Mouse (Mus musculus): Measurements from ENCODE around the gene Rab3b. TPM values are rescaled to one million over a fixed set of nuclear protein-coding genes. Genes with fewer than 3 reads are reported as not detected.

The Rab3b gene
- polyA plus RNA-seq, 1 experiment from 2014 or later, result 27.7 TPM

DNA sequence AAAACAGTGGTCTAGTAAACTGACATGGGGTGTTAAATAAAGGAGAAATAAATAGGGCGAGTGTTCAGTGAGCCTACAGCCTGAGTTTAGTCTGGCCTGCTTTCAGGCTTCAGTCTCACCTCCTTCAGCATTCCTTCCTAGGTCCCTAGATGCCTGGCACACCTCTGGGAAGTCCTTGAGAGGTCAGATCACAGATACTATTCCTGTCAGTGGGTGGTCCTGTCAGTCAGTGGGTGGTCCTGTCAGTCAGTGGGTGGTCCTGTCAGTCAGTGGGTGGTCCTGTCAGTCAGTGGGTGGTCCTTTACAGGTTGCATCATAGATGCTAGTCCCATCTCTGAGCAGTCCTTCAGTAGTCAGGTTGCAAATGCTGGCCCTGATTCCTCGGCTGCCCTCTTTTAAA is 110.6 kb downstream of the Rab3b start:
- Histone ChIP-seq H3K9me3 (ENCODE audit: control insufficient read depth, low read length) (no peaks in the 10 kb centered on the region), H3K9ac (ENCODE audit: low read length) (no peak overlapping the region), H3K27ac (ENCODE audit: low read depth, low read length) (no peak overlapping the region), H3K4me1 (ENCODE audit: control insufficient read depth, insufficient read depth, low read length) (no peaks in the 10 kb centered on the region), H3K36me3 (ENCODE audit: control insufficient read depth, insufficient read depth, low read length) (no peaks in the 10 kb centered on the region), H3K4me3 (ENCODE audit: low read depth, low read length) (no peak overlapping the region), H3K27me3 (ENCODE audit: control insufficient read depth, insufficient read depth, low read length) (no peaks in the 10 kb centered on the region), H3K4me2 (ENCODE audit: low read depth) (no peak overlapping the region)
- WGBS, result 69% methylated on average over 2 of the region's 2 CpGs
- DNase-seq (ENCODE audit: low spot score), result no peak
- no peak for ATAC-seq (ENCODE audit: insufficient read depth, low FRiP score, low TSS enrichment)

- Histone ChIP-seq H3K9me3 (ENCODE audit: control insufficient read depth, low read length) (no peaks in the 10 kb centered on the region), H3K4me2 (ENCODE audit: low read depth) (no peak overlapping the region), H3K27me3 (ENCODE audit: control insufficient read depth, insufficient read depth, low read length) (no peaks in the 10 kb centered on the region), H3K9ac (ENCODE audit: low read length) (no peak overlapping the region), H3K4me3 (ENCODE audit: low read depth, low read length) (no peak overlapping the region), H3K27ac (ENCODE audit: low read depth, low read length) (no peak overlapping the region), H3K36me3 (ENCODE audit: control insufficient read depth, insufficient read depth, low read length) (no peaks in the 10 kb centered on the region), H3K4me1 (ENCODE audit: control insufficient read depth, insufficient read depth, low read length) (no peaks in the 10 kb centered on the region)
- DNase-seq (ENCODE audit: low spot score) (no peak), ATAC-seq (ENCODE audit: insufficient read depth, low FRiP score, low TSS enrichment) (no peak)
Observed at GRCm38 (mm10) chr4:108990032-108990431, 111.2 kb downstream of the Rab3b start.

DNA sequence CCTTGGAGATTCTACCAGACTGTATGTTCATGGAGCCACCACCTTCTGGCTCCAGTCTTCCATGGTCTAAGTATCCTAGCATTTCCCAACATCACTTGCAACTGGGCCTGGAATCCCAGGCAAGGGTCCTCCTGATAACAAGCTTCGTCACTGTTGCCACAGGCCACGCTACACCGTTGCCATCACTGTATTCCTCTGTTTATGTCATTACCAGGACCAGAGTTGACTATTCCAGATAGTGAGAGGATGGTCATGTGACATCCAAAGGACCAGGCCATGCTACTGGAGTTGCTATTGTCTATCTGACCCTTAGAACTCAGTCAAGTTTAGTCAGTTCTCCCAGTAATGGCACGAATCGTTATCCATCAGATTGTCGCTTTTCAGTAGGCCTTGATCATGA is 111.7 kb downstream of the Rab3b start:
- H3K9ac ChIP-seq (ENCODE audit: low read length), result no peak overlapping the region
- DNase-seq (ENCODE audit: low spot score), result no peak
- H3K27me3 ChIP-seq (ENCODE audit: control insufficient read depth, insufficient read depth, low read length), result no peaks in the 10 kb centered on the region
- no peak for ATAC-seq (ENCODE audit: insufficient read depth, low FRiP score, low TSS enrichment)
- no peaks in the 10 kb centered on the region for H3K36me3 ChIP-seq (ENCODE audit: control insufficient read depth, insufficient read depth, low read length)
- no peaks in the 10 kb centered on the region for H3K9me3 ChIP-seq (ENCODE audit: control insufficient read depth, low read length)
- no peak overlapping the region for H3K4me3 ChIP-seq (ENCODE audit: low read depth, low read length)
- WGBS, result 91% methylated on average over 6 of the region's 6 CpGs
- H3K4me1 ChIP-seq (ENCODE audit: control insufficient read depth, insufficient read depth, low read length), result no peaks in the 10 kb centered on the region
- H3K27ac ChIP-seq (ENCODE audit: low read depth, low read length), result no peak overlapping the region
- no peak overlapping the region for H3K4me2 ChIP-seq (ENCODE audit: low read depth)

- Histone ChIP-seq H3K4me1 (ENCODE audit: control insufficient read depth, insufficient read depth, low read length) (no peaks in the 10 kb centered on the region), H3K9ac (ENCODE audit: low read length) (no peak overlapping the region), H3K4me2 (ENCODE audit: low read depth) (no peak overlapping the region), H3K36me3 (ENCODE audit: control insufficient read depth, insufficient read depth, low read length) (no peaks in the 10 kb centered on the region), H3K27ac (ENCODE audit: low read depth, low read length) (no peak overlapping the region), H3K27me3 (ENCODE audit: control insufficient read depth, insufficient read depth, low read length) (no peaks in the 10 kb centered on the region), H3K9me3 (ENCODE audit: control insufficient read depth, low read length) (no peaks in the 10 kb centered on the region), H3K4me3 (ENCODE audit: low read depth, low read length) (no peak overlapping the region)
- ATAC-seq (ENCODE audit: insufficient read depth, low FRiP score, low TSS enrichment) (no peak), DNase-seq (ENCODE audit: low spot score) (no peak)
Observed at GRCm38 (mm10) chr4:108991811-108992210, 112.9 kb downstream of the Rab3b start.

Other genes with a start within 250 kb of the Rab3b start
- gene 3110021N24Rik, start 159.4 kb upstream of the Rab3b start, polyA plus RNA-seq (2014; fragmentation: Nextera tagmentation; extraction: Ambion mirVana), result 0.45 and 1.4 TPM in 2 replicates
- gene Zfyve9, start 98.3 kb upstream of the Rab3b start, polyA plus RNA-seq (2014; fragmentation: Nextera tagmentation; extraction: Ambion mirVana), result 3.6 and 3.8 TPM in 2 replicates
- gene Btf3l4, start 45.4 kb upstream of the Rab3b start, polyA plus RNA-seq (2014; fragmentation: Nextera tagmentation; extraction: Ambion mirVana), result 235 and 243 TPM in 2 replicates
- gene Txndc12, start 44.5 kb upstream of the Rab3b start, polyA plus RNA-seq (2014; fragmentation: Nextera tagmentation; extraction: Ambion mirVana), result 104 and 105 TPM in 2 replicates
- 49.4 and 49.7 TPM in 2 replicates for gene Kti12, start 31.3 kb upstream of the Rab3b start, polyA plus RNA-seq (2014; fragmentation: Nextera tagmentation; extraction: Ambion mirVana)
- 1.1 and 2.5 TPM in 2 replicates for gene A730015C16Rik, start 30.4 kb upstream of the Rab3b start, polyA plus RNA-seq (2014; fragmentation: Nextera tagmentation; extraction: Ambion mirVana)
- gene Nrd1, start 121.6 kb downstream of the Rab3b start, polyA plus RNA-seq (2014; fragmentation: Nextera tagmentation; extraction: Ambion mirVana), result 61.3 and 63.8 TPM in 2 replicates